Mouse (Mus musculus) CH12.LX (cell line): Measurements from ENCODE around the gene Gm20388. TPM values are rescaled to one million over a fixed set of nuclear protein-coding genes. Genes with fewer than 3 reads are reported as not detected.

ENCODE experiments used
- DNase-seq: peaks from one replicate; pipeline ENCODE4 v3.0.0-alpha.2; 2013; ENCODE audit errors: extremely low read depth
- H3K27ac ChIP-seq: 2 replicates; pipeline ENCODE4 v1.5.1; 2012; ENCODE audit warnings: low read depth, mild to moderate bottlenecking, control low read depth, moderate library complexity; ENCODE audit not compliant: insufficient read depth
- H3K27me3 ChIP-seq: replicated peaks from 2 replicates; pipeline ENCODE3; 2012; ENCODE audit warnings: inconsistent platforms
- H3K36me3 ChIP-seq, 2 experiments: replicated peaks in 1 of 2; 2 replicates each; pipeline versions ENCODE3 to v1.6.1; 2012; ENCODE audit warnings: inconsistent platforms in 1 of 2, low read length in 1 of 2, mild to moderate bottlenecking in 1 of 2, mixed read lengths in 1 of 2, moderate library complexity in 1 of 2; ENCODE audit not compliant: control insufficient read depth in 1 of 2, insufficient read depth in 1 of 2
- H3K4me1 ChIP-seq, 2 experiments: 2 replicates each; pipeline ENCODE4 v1.6.1; 2012; ENCODE audit warnings: inconsistent platforms in 1 of 2, moderate library complexity in 1 of 2; ENCODE audit not compliant: insufficient read depth in 2 of 2, control insufficient read depth in 1 of 2
- H3K4me2 ChIP-seq: 2 replicates; pipeline ENCODE4 v1.6.1; 2012; ENCODE audit warnings: low read depth, mild to moderate bottlenecking, control low read depth; ENCODE audit not compliant: poor library complexity, insufficient read depth, severe bottlenecking
- H3K4me3 ChIP-seq, 3 experiments: fragments of 150-350 bp in 1 of 3; sonication (generic) in 1 of 3; replicated peaks in 1 of 3; 2 replicates each; pipeline versions ENCODE3 to v1.5.1; 2011 to 2012; ENCODE audit warnings: low read depth in 2 of 3, low read length in 2 of 3, mild to moderate bottlenecking in 2 of 3, moderate library complexity in 2 of 3, control low read depth in 1 of 3, improper control_type of control experiment in 1 of 3, inconsistent platforms in 1 of 3, mixed read lengths in 1 of 3; ENCODE audit not compliant: poor library complexity in 1 of 3
- H3K79me2 ChIP-seq: replicated peaks from 2 replicates; pipeline ENCODE4 v1.6.1; 2012; ENCODE audit warnings: mild to moderate bottlenecking, moderate library complexity; ENCODE audit not compliant: control insufficient read depth, poor library complexity, insufficient read depth, severe bottlenecking; ENCODE audit errors: extremely low read depth
- H3K9ac ChIP-seq: 2 replicates; pipeline ENCODE4 v1.6.1; 2012; ENCODE audit warnings: low read depth, mild to moderate bottlenecking, control low read depth, moderate library complexity; ENCODE audit not compliant: insufficient read depth
- H3K9me3 ChIP-seq: replicated peaks from 2 replicates; pipeline ENCODE3; 2012; ENCODE audit warnings: low read length, inconsistent platforms, mixed read lengths
- CHD2 ChIP-seq: IDR thresholded peaks from 2 replicates; pipeline ENCODE4 v1.6.1; 2011; ENCODE audit warnings: low read length, improper control_type of control experiment
- CTCF ChIP-seq, 2 experiments: IDR thresholded peaks in 1 of 2; conservative IDR thresholded peaks in 1 of 2; 2 replicates each; pipeline ENCODE4 v1.5.1; 2011 to 2012; ENCODE audit warnings: low read depth in 2 of 2, low read length in 2 of 2, improper control_type of control experiment in 1 of 2, inconsistent platforms in 1 of 2, mild to moderate bottlenecking in 1 of 2, moderate library complexity in 1 of 2
- KAT2A ChIP-seq: IDR thresholded peaks from 2 replicates; pipeline ENCODE4 v1.6.1; 2012; ENCODE audit warnings: low read length, improper control_type of control experiment, inconsistent platforms; ENCODE audit not compliant: insufficient replicate concordance
- MAX ChIP-seq: IDR thresholded peaks from 2 replicates; pipeline ENCODE4 v1.6.1; 2011; ENCODE audit warnings: low read length, improper control_type of control experiment
- MAZ ChIP-seq: IDR thresholded peaks from 2 replicates; pipeline ENCODE4 v1.6.1; 2012; ENCODE audit warnings: low read depth, mild to moderate bottlenecking, inconsistent platforms, low read length, improper control_type of control experiment, moderate library complexity
- PAX5 ChIP-seq: IDR thresholded peaks from 2 replicates; pipeline ENCODE4 v1.6.1; 2012; ENCODE audit warnings: low read length, inconsistent platforms, mixed read lengths
- RAD21 ChIP-seq: IDR thresholded peaks from 2 replicates; pipeline ENCODE4 v1.6.1; 2011; ENCODE audit warnings: low read depth, mild to moderate bottlenecking, low read length, improper control_type of control experiment, moderate library complexity
- RCOR1 ChIP-seq: conservative IDR thresholded peaks from 2 replicates; pipeline ENCODE4 v1.6.1; 2012; ENCODE audit warnings: low read depth, mild to moderate bottlenecking, inconsistent platforms, low read length, improper control_type of control experiment
- SMC3 ChIP-seq: IDR thresholded peaks from 2 replicates; pipeline ENCODE4 v1.6.1; 2011; ENCODE audit warnings: low read depth, low read length, improper control_type of control experiment
- UBTF ChIP-seq: IDR thresholded peaks from 2 replicates; pipeline ENCODE4 v1.6.1; 2012; ENCODE audit warnings: low read depth, mild to moderate bottlenecking, inconsistent platforms, low read length, improper control_type of control experiment, moderate library complexity
- USF1 ChIP-seq: IDR thresholded peaks from 2 replicates; pipeline ENCODE4 v1.6.1; 2014; ENCODE audit warnings: low read depth, mild to moderate bottlenecking, inconsistent platforms, low read length, improper control_type of control experiment
- ZC3H11A ChIP-seq: IDR thresholded peaks from 2 replicates; pipeline ENCODE4 v1.6.1; 2012; ENCODE audit warnings: low read depth, mild to moderate bottlenecking, inconsistent platforms, low read length, improper control_type of control experiment
- ZNF384 ChIP-seq: IDR thresholded peaks from 2 replicates; pipeline ENCODE4 v1.6.1; 2012; ENCODE audit warnings: low read depth, low read length, improper control_type of control experiment, inconsistent platforms
- dilution Hi-C: fragments of 300-500 bp; cut with MboI; formaldehyde crosslinking; loops from 2 replicates; pipeline ENCODE4 v1.14.3; 2020; ENCODE audit warnings: low sequenced_read_pairs; ENCODE audit not compliant: extremely low pct_unique_long_range_greater_than_20kb, extremely low pct_ligation_motif_present
- in situ Hi-C: fragments of 300-500 bp; cut with MboI; formaldehyde crosslinking; loops from 3 replicates; pipeline ENCODE4 v1.14.3; 2019; ENCODE audit warnings: low sequenced_read_pairs, low pct_ligation_motif_present, low pct_unique_long_range_greater_than_20kb, mixed read lengths
- polyA plus RNA-seq: library from polyadenylated mRNA; unstranded; fragments of >175 nt; gene quantifications from 2 replicates; pipeline ENCODE4 v1.2.1, GENCODE M21; 2012; ENCODE audit warnings: low read depth; ENCODE audit not compliant: insufficient read length
- total RNA-seq, 2 experiments: library from RNA; depleted of rRNA; stranded (reverse); fragments of 300-350 nt in 1 of 2; fragments of >200 nt in 1 of 2; gene quantifications; 2 replicates each; pipeline ENCODE4 v1.2.3; 2012 to 2014

The Gm20388 gene
- total and polyA plus RNA-seq, 3 experiments = 14.8 to 26.3 (median 22.2) TPM

DNA sequence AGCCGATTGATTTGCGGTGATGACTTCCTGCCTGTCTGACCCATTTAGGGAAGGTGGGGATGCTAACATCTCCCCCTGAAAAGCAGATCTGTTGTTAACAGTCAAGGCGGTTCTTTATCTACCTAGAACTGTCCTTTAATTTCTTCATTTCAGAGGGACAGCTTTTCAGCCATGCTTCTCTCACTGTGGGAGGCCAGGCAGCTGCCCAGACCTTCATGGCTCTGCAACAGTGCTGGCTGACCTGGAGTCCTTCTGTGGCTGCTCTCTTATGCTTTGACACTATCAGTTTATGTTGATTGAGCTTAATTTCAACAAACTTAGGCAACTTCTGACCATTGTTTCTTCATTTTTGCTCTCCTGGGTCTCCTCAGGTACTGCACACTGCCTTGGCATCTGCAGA, 2969.7 kb downstream of the Gm20388 start (continued):
- TF ChIP-seq RCOR1 (no peak), ZC3H11A (no peak)

DNA sequence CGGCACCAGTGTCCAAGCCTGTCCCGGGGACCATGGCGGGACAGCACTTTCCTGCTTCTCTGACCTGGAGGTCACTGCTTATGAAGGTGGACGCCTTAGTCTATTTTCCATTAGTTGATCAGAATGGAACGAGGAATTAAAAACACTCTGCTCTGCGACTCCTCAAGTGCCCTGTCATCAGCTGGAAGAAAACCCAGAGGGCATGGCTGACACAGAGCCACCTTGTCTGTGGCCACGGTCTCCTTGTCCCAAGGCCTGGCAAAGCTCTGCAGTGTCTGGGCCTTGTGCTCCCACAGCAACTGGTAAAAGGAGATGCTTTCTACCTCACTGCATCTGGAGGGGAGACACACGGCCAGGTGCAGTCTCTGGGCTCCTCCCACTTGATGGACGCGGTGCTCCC, 2973.0 kb downstream of the Gm20388 start:
- Histone ChIP-seq H3K9ac (no peak overlapping the region), H3K27me3 (no peaks in the 10 kb centered on the region), H3K9me3 (no peaks in the 10 kb centered on the region), H3K36me3 (peaks cover 65 to 84% of the 10 kb centered on the region in 2 experiments), H3K4me3 (no peak overlapping the region), H3K27ac (no peak overlapping the region), H3K79me2 (no peaks in the 10 kb centered on the region), H3K4me2 (no peak overlapping the region), H3K4me1 (no peaks in the 10 kb centered on the region)
- in situ Hi-C loops = no loop called here
- TF ChIP-seq SMC3 = no peak
- dilution Hi-C loops = no loop called here
- DNase-seq = no peak

DNA sequence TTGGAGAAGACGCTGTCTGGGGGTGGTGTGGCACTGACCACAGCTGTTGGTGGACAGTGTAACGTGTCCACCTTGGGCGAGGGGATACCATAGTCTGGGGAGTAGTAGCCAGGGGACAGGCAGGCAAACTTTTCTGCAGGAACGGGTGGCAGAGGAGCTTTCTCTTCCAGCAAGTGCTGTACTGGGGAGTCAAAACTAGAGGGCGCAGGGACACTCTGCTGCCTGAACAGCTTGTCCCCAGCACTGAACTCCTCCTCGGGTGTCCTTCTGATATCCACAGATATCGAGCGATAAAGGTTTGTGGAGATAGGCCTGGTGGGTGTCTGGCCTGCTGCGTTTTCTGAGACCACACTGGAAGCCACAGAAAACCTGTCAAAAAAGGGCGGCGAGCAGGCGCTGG, 2980.8 kb downstream of the Gm20388 start:
- DNase-seq = no peak
- TF ChIP-seq RAD21 (peak; percentile 5), CTCF (conservative IDR thresholded peaks at IDR 0.05 in 1 of 2, IDR thresholded peaks at IDR 0.05 in 1 of 2; ENCODE audit: low read depth in 2 of 2, low read length in 2 of 2) (peak in 1 of 2 experiments; percentile 11; a peak in 1 of 4 replicates), USF1 (no peak)
- in situ Hi-C loops = no loop called here
- Histone ChIP-seq H3K27me3 (no peaks in the 10 kb centered on the region), H3K4me1 (peaks cover 0 to 18% of the 10 kb centered on the region in 2 experiments; a peak in 2 of 4 replicates), H3K4me2 (no peak overlapping the region), H3K9me3 (no peaks in the 10 kb centered on the region), H3K79me2 (0 out of 2 replicates have a peak, but pooled peaks cover 2% of the 10 kb centered on the region), H3K9ac (no peak overlapping the region), H3K27ac (no peak overlapping the region), H3K4me3 (no peak overlapping the region), H3K36me3 (peaks cover 98% of the 10 kb centered on the region in 2 experiments)
- dilution Hi-C loops = no loop called here

DNA sequence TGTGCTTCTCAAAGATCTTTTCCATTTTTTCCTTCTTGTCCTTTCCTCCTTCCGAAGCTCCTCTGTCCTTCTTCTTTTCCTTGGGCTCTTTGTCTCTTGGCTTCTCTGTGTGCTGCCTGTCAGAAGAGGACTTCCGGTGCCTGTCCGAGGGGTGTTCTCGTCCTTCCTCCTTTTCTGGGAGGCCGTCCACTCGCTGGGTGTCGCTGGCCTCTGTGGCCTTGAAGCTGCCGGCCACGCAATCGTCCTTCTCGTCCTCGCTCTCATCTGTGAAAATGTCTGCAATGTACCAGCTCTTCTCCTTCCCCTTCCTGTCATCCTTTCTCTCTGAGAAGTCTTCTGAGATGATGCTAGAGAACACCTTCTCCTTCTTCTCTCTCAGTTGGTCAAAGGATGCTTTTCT, 2982.8 kb downstream of the Gm20388 start:
- 0 out of 2 replicates have a peak, but pooled peaks cover 2% of the 10 kb centered on the region for H3K79me2 ChIP-seq
- no peak overlapping the region for H3K4me2 ChIP-seq
- H3K4me3 ChIP-seq = no peak overlapping the region
- peaks cover 0 to 18% of the 10 kb centered on the region in 2 experiments; a peak in 2 of 4 replicates for H3K4me1 ChIP-seq
- in situ Hi-C loops = no loop called here
- H3K36me3 ChIP-seq = peaks cover 97 to 98% of the 10 kb centered on the region in 2 experiments
- no peak for DNase-seq
- no peaks in the 10 kb centered on the region for H3K9me3 ChIP-seq
- H3K27me3 ChIP-seq = no peaks in the 10 kb centered on the region
- TF ChIP-seq ZNF384 = no peak
- TF ChIP-seq MAZ = no peak
- TF ChIP-seq CHD2 = no peak
- no peak for TF ChIP-seq KAT2A
- no peak for TF ChIP-seq MAX
- TF ChIP-seq UBTF = no peak
- no peak for TF ChIP-seq PAX5
- TF ChIP-seq, all 38 proteins: peak for 0
- dilution Hi-C loops = no loop called here
- no peak overlapping the region for H3K9ac ChIP-seq
- H3K27ac ChIP-seq = no peak overlapping the region
